Mouse (Mus musculus) liver, embryonic 13.5 days (tissue): ENCODE results near the gene Smim22. TPM values are rescaled to one million over a fixed set of nuclear protein-coding genes. Genes with fewer than 3 reads are reported as not detected.

Experiments
- ATAC-seq: fragments of 200-750 bp; cut with Nextera tagmentation; 2 replicates; pipeline ENCODE4 v1.8.0; 2017; ENCODE audit warnings: low read depth, mild to moderate bottlenecking, moderate number of reproducible peaks, moderate library complexity
- DNase-seq: peaks from one replicate; pipeline ENCODE4 v3.0.0; 2022
- H3K27ac ChIP-seq: fragments of 300-500 bp; sonication (generic); 2 replicates; pipeline ENCODE4 v1.5.1; 2015; ENCODE audit warnings: moderate library complexity, mild to moderate bottlenecking, inconsistent platforms
- H3K27me3 ChIP-seq: fragments of 300-500 bp; sonication (generic); 2 replicates; pipeline ENCODE4 v1.6.1; 2015; ENCODE audit warnings: mild to moderate bottlenecking, inconsistent platforms
- H3K36me3 ChIP-seq: fragments of 300-500 bp; sonication (generic); 2 replicates; pipeline ENCODE4 v1.6.1; 2015; ENCODE audit warnings: mild to moderate bottlenecking, inconsistent platforms
- H3K4me1 ChIP-seq: fragments of 300-500 bp; sonication (generic); replicated peaks from 2 replicates; pipeline ENCODE4 v1.6.1; 2015; ENCODE audit warnings: inconsistent platforms
- H3K4me2 ChIP-seq: fragments of 300-500 bp; sonication (generic); 2 replicates; pipeline ENCODE4 v1.6.1; 2015; ENCODE audit warnings: inconsistent platforms, mild to moderate bottlenecking, moderate library complexity
- H3K4me3 ChIP-seq: fragments of 300-500 bp; sonication (generic); replicated peaks from 2 replicates; pipeline ENCODE4 v1.5.1; 2015; ENCODE audit warnings: mild to moderate bottlenecking, inconsistent platforms
- H3K9ac ChIP-seq: fragments of 300-500 bp; sonication (generic); 2 replicates; pipeline ENCODE4 v1.6.1; 2015; ENCODE audit warnings: mild to moderate bottlenecking, inconsistent platforms
- H3K9me3 ChIP-seq: fragments of 300-500 bp; sonication (generic); replicated peaks from 2 replicates; pipeline ENCODE4 v1.6.1; 2016; ENCODE audit warnings: inconsistent platforms
- WGBS: fragments of 180-500 bp; shearing (Covaris S2); methylation state at CpG from one replicate; pipeline ENCODE4 v1.1.7; 2015; ENCODE audit not compliant: insufficient replicate concordance; 5-methylcytosine and 5-hydroxymethylcytosine counted together
- polyA plus RNA-seq: library from polyadenylated mRNA; unstranded; fragments of >200 nt; fragmentation: Nextera tagmentation; extraction: Ambion mirVana; gene quantifications from 2 replicates; pipeline ENCODE4 v1.2.1, GENCODE M21; 2015

Smim22 gene
- 4.6 and 6.3 TPM in 2 replicates for polyA plus RNA-seq

GRCm38 (mm10) chr16:5007067-5007466 lies at the start of gene Smim22:
TSS of gene Smim22 (plus strand) at chr16:5007288.
- Histone ChIP-seq H3K4me3 (no peak within 1 kb of the TSS), H3K4me1 (peaks cover 27% of the 10 kb centered on the region), H3K36me3 (no peaks in the 10 kb centered on the region), H3K27ac (peak within 1 kb of the TSS; percentile 43; the same call in 1 of the 2 replicates), H3K27me3 (0 out of 2 replicates have a peak, but pooled peaks cover 5% of the 10 kb centered on the region), H3K9ac (no peak within 1 kb of the TSS), H3K4me2 (peak within 1 kb of the TSS; percentile 19; the same call in 1 of the 2 replicates), H3K9me3 (no peaks in the 10 kb centered on the region)
- DNase-seq (no peak), ATAC-seq (no peak)
- 69% methylated on average over 5 of the region's 5 CpGs for WGBS

- no peak overlapping the region for H3K9ac ChIP-seq
- H3K27ac ChIP-seq = no peak overlapping the region
- H3K36me3 ChIP-seq = peaks cover 47% of the 10 kb centered on the region
- no peaks in the 10 kb centered on the region for H3K27me3 ChIP-seq
- H3K9me3 ChIP-seq = no peaks in the 10 kb centered on the region
- H3K4me2 ChIP-seq = no peak overlapping the region
- H3K4me1 ChIP-seq = peaks cover 18% of the 10 kb centered on the region
- 78% methylated on average over 3 of the region's 3 CpGs for WGBS
- no peak overlapping the region for H3K4me3 ChIP-seq
- no peak for ATAC-seq
- DNase-seq = no peak
Observed at GRCm38 (mm10) chr16:4957446-4957845, 49.6 kb upstream of the Smim22 start.

GRCm38 (mm10) chr16:4960260-4960659 lies 46.8 kb upstream of the Smim22 start:
- 60% methylated on average over 8 of the region's 8 CpGs for WGBS
- Histone ChIP-seq H3K27ac (no peak overlapping the region), H3K9ac (no peak overlapping the region), H3K36me3 (peaks cover 18% of the 10 kb centered on the region), H3K9me3 (no peaks in the 10 kb centered on the region), H3K27me3 (no peaks in the 10 kb centered on the region), H3K4me3 (no peak overlapping the region), H3K4me2 (no peak overlapping the region), H3K4me1 (peaks cover 27% of the 10 kb centered on the region)
- ATAC-seq (no peak), DNase-seq (no peak)

DNA sequence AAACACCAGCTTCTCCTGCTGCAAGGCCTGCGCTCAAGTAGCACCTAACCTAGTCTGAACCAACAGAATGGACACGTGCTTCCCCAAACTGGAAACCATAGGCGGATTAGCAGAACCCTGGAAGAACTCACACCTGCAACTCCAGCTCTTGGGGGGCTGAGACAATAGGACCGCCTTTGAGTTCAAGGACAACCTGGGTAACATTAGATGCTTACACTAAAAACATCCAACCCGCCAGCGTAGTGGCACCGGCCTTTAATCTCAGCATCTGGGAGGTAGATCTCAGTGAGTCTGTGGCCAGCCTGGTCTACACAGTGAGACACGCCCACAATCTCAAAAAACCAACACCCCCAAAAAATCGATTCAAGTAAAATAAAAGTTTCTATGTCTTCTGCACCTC lies 43.7 kb upstream of the Smim22 start:
- Histone ChIP-seq H3K4me2 (peak overlapping the region; percentile 90), H3K27ac (peak overlapping the region; percentile 89; the same call in 1 of the 2 replicates), H3K9me3 (no peaks in the 10 kb centered on the region), H3K27me3 (no peaks in the 10 kb centered on the region), H3K36me3 (no peaks in the 10 kb centered on the region), H3K9ac (peak overlapping the region; percentile 90), H3K4me1 (peaks cover 30% of the 10 kb centered on the region), H3K4me3 (peak overlapping the region; percentile 87)
- ATAC-seq = no peak
- WGBS = 33% methylated on average over 9 of the region's 9 CpGs
- no peak for DNase-seq

GRCm38 (mm10) chr16:4963797-4964709 lies 43.0 kb upstream of the Smim22 start, which contains the start of gene Anks3:
TSS of gene Anks3 (minus strand) at chr16:4964205.
- DNase-seq = peak; percentile 92
- H3K4me3 ChIP-seq = peak within 1 kb of the TSS; percentile 87
- peaks cover 30% of the 10 kb centered on the region for H3K4me1 ChIP-seq
- WGBS = under 1% methylated on average over 76 of the region's 76 CpGs
- H3K27me3 ChIP-seq = no peaks in the 10 kb centered on the region
- peak; percentile 98 for ATAC-seq
- H3K9ac ChIP-seq = peak within 1 kb of the TSS; percentile 90
- no peaks in the 10 kb centered on the region for H3K36me3 ChIP-seq
- H3K9me3 ChIP-seq = no peaks in the 10 kb centered on the region
- H3K4me2 ChIP-seq = peak within 1 kb of the TSS; percentile 90
- H3K27ac ChIP-seq = peak within 1 kb of the TSS; percentile 89

GRCm38 (mm10) chr16:4964731-4965391 lies 42.2 kb upstream of the Smim22 start:
- no peaks in the 10 kb centered on the region for H3K36me3 ChIP-seq
- no peak for DNase-seq
- H3K4me1 ChIP-seq = peaks cover 30% of the 10 kb centered on the region
- no peaks in the 10 kb centered on the region for H3K9me3 ChIP-seq
- peak overlapping the region; percentile 87 for H3K4me3 ChIP-seq
- peak overlapping the region; percentile 90 for H3K4me2 ChIP-seq
- WGBS = 18% methylated on average over 13 of the region's 13 CpGs
- H3K27me3 ChIP-seq = no peaks in the 10 kb centered on the region
- no peak for ATAC-seq
- H3K27ac ChIP-seq = peak overlapping the region; percentile 89
- H3K9ac ChIP-seq = peak overlapping the region; percentile 90

DNA sequence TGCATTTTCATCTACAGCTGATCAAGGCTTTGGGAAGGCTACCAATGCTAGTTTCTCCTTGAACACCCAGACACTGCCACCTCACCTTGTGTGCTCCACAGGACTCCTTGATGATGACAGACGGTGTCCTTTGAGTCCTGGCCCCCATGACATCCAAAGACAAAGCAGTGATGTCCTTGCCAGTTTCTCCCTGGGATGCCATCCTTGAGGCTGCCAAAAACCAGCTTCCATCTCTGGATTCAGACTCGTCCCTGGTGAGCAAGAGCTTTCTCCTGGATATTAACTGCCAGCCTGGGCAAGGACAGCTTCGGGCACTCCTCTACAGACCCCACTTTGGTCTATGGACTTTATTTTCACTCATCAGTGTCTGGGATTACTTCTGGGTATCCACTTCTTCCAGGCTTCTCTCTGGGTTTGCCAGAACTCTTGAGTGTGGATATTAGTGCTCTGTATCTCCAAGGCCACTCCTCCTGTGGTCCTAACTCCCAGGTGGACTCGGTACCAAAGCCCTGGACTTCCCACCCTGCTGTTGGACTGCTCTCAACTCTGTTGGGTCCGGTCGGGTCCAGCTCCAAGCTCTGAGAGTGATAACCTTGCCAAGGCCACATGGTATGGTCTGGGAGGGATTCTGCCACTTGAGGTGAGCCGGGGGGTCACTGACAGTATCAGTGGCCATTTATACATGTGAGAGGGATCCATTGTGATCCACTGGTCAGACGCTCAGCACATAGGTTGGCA lies 41.5 kb upstream of the Smim22 start:
- Histone ChIP-seq H3K9ac (no peak overlapping the region), H3K36me3 (no peaks in the 10 kb centered on the region), H3K4me3 (peak overlapping the region; percentile 87), H3K27ac (no peak overlapping the region), H3K4me2 (peak overlapping the region; percentile 90), H3K4me1 (peaks cover 30% of the 10 kb centered on the region), H3K9me3 (no peaks in the 10 kb centered on the region), H3K27me3 (no peaks in the 10 kb centered on the region)
- DNase-seq = no peak
- ATAC-seq = no peak
- 74% methylated on average over 8 of the region's 8 CpGs for WGBS

- Histone ChIP-seq H3K27me3 (no peaks in the 10 kb centered on the region), H3K9me3 (no peaks in the 10 kb centered on the region), H3K4me1 (peaks cover 12% of the 10 kb centered on the region), H3K4me2 (no peak overlapping the region), H3K4me3 (no peak overlapping the region), H3K9ac (no peak overlapping the region), H3K36me3 (no peaks in the 10 kb centered on the region), H3K27ac (no peak overlapping the region)
- DNase-seq = no peak
- no peak for ATAC-seq
- 56% methylated on average over 3 of the region's 3 CpGs for WGBS
Observed at GRCm38 (mm10) chr16:4968426-4968825, 38.7 kb upstream of the Smim22 start.

DNA sequence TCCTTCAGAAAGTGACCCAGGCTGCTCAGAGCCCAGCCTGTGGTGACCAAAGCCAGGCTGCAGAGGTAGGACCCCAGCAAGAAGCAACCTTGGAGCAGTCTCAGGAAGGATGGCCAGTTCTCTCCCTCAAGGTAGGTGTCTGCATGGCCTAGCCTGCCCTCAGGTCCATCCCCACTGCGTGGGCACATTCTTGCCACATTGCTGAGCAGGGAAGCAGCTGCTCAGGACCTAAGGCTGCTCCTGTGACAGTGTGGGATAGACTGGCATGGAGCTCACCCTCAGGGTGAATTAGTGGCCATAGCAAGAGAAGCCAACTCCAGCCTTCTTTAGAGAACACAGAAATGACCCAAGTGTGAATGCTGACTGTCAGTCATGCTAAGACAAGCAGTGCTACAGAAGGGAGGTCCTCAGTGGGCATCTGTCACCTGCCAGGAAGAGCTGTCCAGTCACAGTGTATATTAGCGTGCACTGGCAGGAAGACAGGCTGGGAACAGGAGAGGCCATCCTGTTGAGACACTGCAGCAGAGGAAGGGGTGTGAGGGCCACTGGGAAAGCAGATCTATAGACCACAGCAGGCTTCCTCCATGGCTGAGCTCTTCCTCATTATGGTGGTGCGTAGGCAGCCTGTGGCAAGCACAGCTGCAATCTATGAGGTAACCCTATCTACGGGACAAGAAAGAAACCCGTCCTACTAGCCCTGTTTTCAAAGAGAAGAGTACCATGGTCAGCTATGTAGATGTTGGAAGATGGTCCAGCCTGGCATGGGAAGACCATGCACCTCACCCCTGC lies 37.8 kb upstream of the Smim22 start:
- ATAC-seq (no peak), DNase-seq (no peak)
- H3K36me3 ChIP-seq = no peaks in the 10 kb centered on the region
- H3K4me3 ChIP-seq = no peak overlapping the region
- WGBS = 35% methylated on average over 5 of the region's 5 CpGs
- no peak overlapping the region for H3K9ac ChIP-seq
- no peaks in the 10 kb centered on the region for H3K27me3 ChIP-seq
- H3K4me2 ChIP-seq = no peak overlapping the region
- peaks cover 11% of the 10 kb centered on the region for H3K4me1 ChIP-seq
- no peaks in the 10 kb centered on the region for H3K9me3 ChIP-seq
- H3K27ac ChIP-seq = no peak overlapping the region

GRCm38 (mm10) chr16:4971626-4972025 lies 35.5 kb upstream of the Smim22 start:
- H3K36me3 ChIP-seq = no peaks in the 10 kb centered on the region
- 36% methylated on average over 4 of the region's 4 CpGs for WGBS
- ATAC-seq (no peak), DNase-seq (no peak)
- H3K27ac ChIP-seq = no peak overlapping the region
- no peak overlapping the region for H3K9ac ChIP-seq
- no peaks in the 10 kb centered on the region for H3K4me1 ChIP-seq
- H3K4me2 ChIP-seq = no peak overlapping the region
- no peak overlapping the region for H3K4me3 ChIP-seq
- no peaks in the 10 kb centered on the region for H3K27me3 ChIP-seq
- H3K9me3 ChIP-seq = no peaks in the 10 kb centered on the region
